Mouse (Mus musculus) ES-E14 (cell line): ENCODE measurements around the gene Ankrd12.

ENCODE experiments used
- HCFC1 ChIP-seq: IDR thresholded peaks from 2 replicates; pipeline ENCODE4 v1.6.1; 2012; ENCODE audit warnings: low read length, inconsistent platforms, borderline replicate concordance; ENCODE audit not compliant: insufficient read depth
- MAFK ChIP-seq: IDR thresholded peaks from 2 replicates; pipeline ENCODE4 v1.6.1; 2014; ENCODE audit warnings: mild to moderate bottlenecking, low read depth, low read length, inconsistent platforms; ENCODE audit not compliant: insufficient read depth
- ZNF384 ChIP-seq: IDR thresholded peaks from 2 replicates; pipeline ENCODE4 v1.6.1; 2012; ENCODE audit warnings: low read depth, low read length, inconsistent platforms

DNA sequence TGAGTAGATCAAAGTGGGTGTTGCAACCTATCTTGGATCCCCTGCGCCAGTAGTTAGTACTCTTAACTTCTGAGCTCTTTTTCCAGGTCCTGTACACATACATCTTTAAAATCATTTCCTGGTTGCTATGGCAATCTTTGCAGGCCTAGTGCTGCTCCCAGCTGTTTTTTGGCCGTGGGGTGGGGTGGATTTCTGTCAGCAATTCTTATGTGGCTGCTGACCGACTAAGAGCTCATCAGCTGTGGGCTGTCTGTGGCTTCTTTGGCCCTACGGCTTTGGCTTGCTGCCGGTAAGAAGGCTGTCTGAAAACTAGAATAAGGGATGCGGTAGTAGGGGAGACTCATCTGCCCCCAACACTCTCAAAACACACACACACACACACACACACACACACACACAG lies 33.9 kb upstream of the Ankrd12 start:
- TF ChIP-seq MAFK (no peak), HCFC1 (no peak), ZNF384 (no peak)
